Mouse (Mus musculus) embryonic fibroblast, embryonic 13.5 days (primary cell): ENCODE measurements at regions not wholly inside any gene's neighbourhood (a gene's known extent, or its start where the extent isn't known, plus 50 kb on each side); places are given as distances from the start of the nearest gene placed in this dataset.

ENCODE experiments used
- CTCF ChIP-seq: IDR thresholded peaks from 2 replicates; pipeline ENCODE4 v1.5.1; 2011; ENCODE audit warnings: mild to moderate bottlenecking, control low read depth, low read length, moderate library complexity, borderline replicate concordance; ENCODE audit not compliant: insufficient read depth
- POLR2A ChIP-seq: IDR thresholded peaks from 2 replicates; pipeline ENCODE4 v1.6.1; 2011; ENCODE audit warnings: low read depth, mild to moderate bottlenecking, control low read depth, low read length, moderate library complexity

- no peak for TF ChIP-seq POLR2A
- TF ChIP-seq CTCF = no peak
These were observed 196.9 kb upstream of the Fam241a start for GRCm38 (mm10) chr3:128093046-128093445.
